Mouse (Mus musculus): ENCODE results near the gene Tiam1. TPM values are rescaled to one million over a fixed set of nuclear protein-coding genes. Genes with fewer than 3 reads are reported as not detected.

Gene Tiam1
- polyA plus RNA-seq, 1 experiment from 2014 or later: 15.7 TPM

- Histone ChIP-seq H3K27me3 (replicated peaks) (no peaks in the 10 kb centered on the region), H3K4me3 (no peak overlapping the region), H3K4me1 (peaks cover 27% of the 10 kb centered on the region; the same call in 1 of the 2 replicates), H3K9ac (no peak overlapping the region), H3K9me3 (no peaks in the 10 kb centered on the region), H3K27ac (no peak overlapping the region), H3K4me2 (replicated peaks) (no peak overlapping the region), H3K36me3 (0 out of 2 replicates have a peak, but pooled peaks cover 3% of the 10 kb centered on the region)
- no peak for ATAC-seq (ENCODE audit: low FRiP score, low read depth)
- 97% methylated on average over 3 of the region's 3 CpGs for WGBS
Measured at GRCm38 (mm10) chr16:89876079-89876478, 267.5 kb downstream of the Tiam1 start.

- H3K36me3 ChIP-seq: 0 out of 2 replicates have a peak, but pooled peaks cover 3% of the 10 kb centered on the region
- no peak overlapping the region for H3K27ac ChIP-seq
- no peaks in the 10 kb centered on the region for H3K9me3 ChIP-seq
- no peak overlapping the region for H3K4me3 ChIP-seq
- peak; percentile 55 for ATAC-seq (ENCODE audit: low FRiP score, low read depth)
- no peaks in the 10 kb centered on the region for H3K27me3 ChIP-seq (replicated peaks)
- peaks cover 27% of the 10 kb centered on the region; the same call in 1 of the 2 replicates for H3K4me1 ChIP-seq
- H3K4me2 ChIP-seq (replicated peaks): no peak overlapping the region
- H3K9ac ChIP-seq: no peak overlapping the region
- WGBS: 54% methylated on average over 15 of the region's 15 CpGs
Measured at GRCm38 (mm10) chr16:89874012-89874704, 269.4 kb downstream of the Tiam1 start.

DNA sequence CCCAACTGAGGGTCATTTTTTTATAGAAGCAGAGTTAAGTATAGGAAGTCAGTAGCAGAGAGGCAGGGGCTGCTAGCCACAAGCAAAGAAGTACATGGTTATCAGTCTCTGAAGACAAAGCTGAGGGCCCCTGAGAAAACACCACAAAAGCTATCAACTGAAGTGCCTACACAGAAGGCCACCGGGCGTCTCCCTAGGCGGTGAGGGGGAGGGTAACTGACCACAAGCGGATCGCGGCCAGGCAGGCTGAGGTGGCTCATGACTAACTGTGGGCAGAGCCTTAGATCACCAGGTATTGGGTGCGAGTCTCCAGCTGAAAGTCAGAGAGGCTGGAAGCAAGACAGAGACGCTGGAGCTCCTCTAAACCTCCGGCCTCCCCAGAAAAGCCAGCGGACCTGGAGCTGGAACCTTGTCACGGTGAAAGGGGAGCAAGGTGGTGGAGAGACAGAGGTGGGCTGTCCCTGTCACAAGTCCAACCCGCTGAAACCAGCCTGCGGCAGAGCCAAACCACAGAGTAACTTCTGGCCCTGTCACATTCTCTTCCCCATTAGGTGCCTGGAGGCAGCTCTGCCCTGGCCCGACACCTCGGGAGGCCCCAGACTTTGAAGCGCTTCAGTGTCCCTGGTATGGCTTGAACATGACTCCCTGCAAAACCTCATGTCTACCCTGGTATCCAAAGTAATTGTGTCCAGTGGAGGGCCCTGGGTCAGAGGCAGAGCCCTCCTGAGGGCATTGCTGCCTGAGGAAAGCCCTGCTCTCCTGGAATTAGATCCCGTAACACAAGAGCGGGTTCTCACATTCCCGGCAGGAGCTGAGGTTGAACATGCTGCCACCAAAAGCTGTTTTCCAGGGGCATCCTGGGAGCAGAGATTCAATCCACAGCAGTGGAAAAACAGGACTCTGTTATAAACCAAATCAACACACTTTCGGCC, 271.3 kb downstream of the Tiam1 start:
- WGBS: 82% methylated on average over 20 of the region's 20 CpGs
- Histone ChIP-seq H3K9ac (no peak overlapping the region), H3K27me3 (replicated peaks) (no peaks in the 10 kb centered on the region), H3K36me3 (peaks cover 9% of the 10 kb centered on the region), H3K27ac (no peak overlapping the region), H3K9me3 (no peaks in the 10 kb centered on the region; the same call in 1 of the 2 replicates), H3K4me2 (replicated peaks) (no peak overlapping the region), H3K4me3 (no peak overlapping the region), H3K4me1 (peaks cover 27% of the 10 kb centered on the region; the same call in 1 of the 2 replicates)
- ATAC-seq (ENCODE audit: low FRiP score, low read depth): no peak

GRCm38 (mm10) chr16:89871382-89871781, 272.2 kb downstream of the Tiam1 start:
- 82% methylated on average over 13 of the region's 13 CpGs for WGBS

GRCm38 (mm10) chr16:89870059-89870458, 273.5 kb downstream of the Tiam1 start:
- H3K4me1 ChIP-seq: peaks cover 26% of the 10 kb centered on the region; the same call in 1 of the 2 replicates

More at GRCm38 (mm10) chr16:89871382-89871781, 272.2 kb downstream of the Tiam1 start:
- Histone ChIP-seq H3K27ac (no peak overlapping the region), H3K27me3 (replicated peaks) (no peaks in the 10 kb centered on the region), H3K9ac (no peak overlapping the region), H3K36me3 (peaks cover 17% of the 10 kb centered on the region), H3K4me1 (peaks cover 27% of the 10 kb centered on the region; the same call in 1 of the 2 replicates), H3K4me3 (no peak overlapping the region), H3K4me2 (replicated peaks) (no peak overlapping the region), H3K9me3 (no peaks in the 10 kb centered on the region; the same call in 1 of the 2 replicates)
- no peak for ATAC-seq (ENCODE audit: low FRiP score, low read depth)

GRCm38 (mm10) chr16:89868502-89868901, 275.1 kb downstream of the Tiam1 start:
- Histone ChIP-seq H3K36me3 (peaks cover 22% of the 10 kb centered on the region), H3K27me3 (replicated peaks) (no peaks in the 10 kb centered on the region), H3K9me3 (no peaks in the 10 kb centered on the region; the same call in 1 of the 2 replicates), H3K9ac (no peak overlapping the region), H3K27ac (no peak overlapping the region), H3K4me2 (replicated peaks) (no peak overlapping the region), H3K4me1 (peaks cover 14% of the 10 kb centered on the region; the same call in 1 of the 2 replicates), H3K4me3 (no peak overlapping the region)
- 92% methylated on average over 3 of the region's 3 CpGs for WGBS
- ATAC-seq (ENCODE audit: low FRiP score, low read depth): no peak

More at GRCm38 (mm10) chr16:89870059-89870458, 273.5 kb downstream of the Tiam1 start:
- no peak for ATAC-seq (ENCODE audit: low FRiP score, low read depth)
- no peaks in the 10 kb centered on the region; the same call in 1 of the 2 replicates for H3K9me3 ChIP-seq
- H3K27me3 ChIP-seq (replicated peaks): no peaks in the 10 kb centered on the region
- H3K4me3 ChIP-seq: no peak overlapping the region
- no peak overlapping the region for H3K4me2 ChIP-seq (replicated peaks)
- H3K27ac ChIP-seq: no peak overlapping the region
- WGBS: 96% methylated on average over 6 of the region's 6 CpGs
- H3K9ac ChIP-seq: no peak overlapping the region
- H3K36me3 ChIP-seq: peaks cover 22% of the 10 kb centered on the region

DNA sequence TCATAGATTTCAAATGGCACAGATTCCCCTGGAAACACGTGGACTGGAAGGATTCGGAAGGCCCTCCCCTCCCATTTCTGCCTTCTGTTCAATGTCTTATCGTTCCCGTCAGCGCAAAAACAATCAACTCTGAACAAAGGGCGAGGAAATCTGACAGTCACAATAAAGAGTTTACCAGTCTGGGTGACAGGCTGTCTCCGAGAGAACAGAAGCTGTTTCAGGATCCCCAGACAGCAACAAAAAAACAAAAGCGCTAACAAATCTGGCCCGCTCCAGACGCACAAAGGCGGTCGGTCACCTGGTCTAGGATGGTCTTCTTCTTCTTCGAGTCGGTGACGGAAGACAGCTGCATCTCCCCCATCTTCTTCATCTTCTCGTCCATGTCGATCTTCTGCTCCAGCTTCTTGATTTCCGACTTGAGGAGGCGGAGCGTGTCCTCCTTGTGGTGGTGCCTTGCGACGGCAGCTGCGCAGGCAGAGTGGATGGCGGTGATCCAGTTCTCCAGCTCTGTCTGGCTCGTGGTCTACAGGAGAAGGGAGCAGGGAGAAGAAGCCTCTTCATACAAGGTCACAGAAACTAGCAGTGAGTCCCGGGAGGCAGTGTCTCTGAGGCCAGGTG, 276.2 kb downstream of the Tiam1 start:
- H3K4me2 ChIP-seq (replicated peaks): no peak overlapping the region
- H3K27me3 ChIP-seq (replicated peaks): no peaks in the 10 kb centered on the region
- H3K4me3 ChIP-seq: no peak overlapping the region
- ATAC-seq (ENCODE audit: low FRiP score, low read depth): no peak
- H3K36me3 ChIP-seq: peaks cover 22% of the 10 kb centered on the region
- peaks cover 21% of the 10 kb centered on the region for H3K4me1 ChIP-seq
- H3K9ac ChIP-seq: no peak overlapping the region
- no peaks in the 10 kb centered on the region; the same call in 1 of the 2 replicates for H3K9me3 ChIP-seq
- 90% methylated on average over 26 of the region's 26 CpGs for WGBS
- H3K27ac ChIP-seq: no peak overlapping the region

DNA sequence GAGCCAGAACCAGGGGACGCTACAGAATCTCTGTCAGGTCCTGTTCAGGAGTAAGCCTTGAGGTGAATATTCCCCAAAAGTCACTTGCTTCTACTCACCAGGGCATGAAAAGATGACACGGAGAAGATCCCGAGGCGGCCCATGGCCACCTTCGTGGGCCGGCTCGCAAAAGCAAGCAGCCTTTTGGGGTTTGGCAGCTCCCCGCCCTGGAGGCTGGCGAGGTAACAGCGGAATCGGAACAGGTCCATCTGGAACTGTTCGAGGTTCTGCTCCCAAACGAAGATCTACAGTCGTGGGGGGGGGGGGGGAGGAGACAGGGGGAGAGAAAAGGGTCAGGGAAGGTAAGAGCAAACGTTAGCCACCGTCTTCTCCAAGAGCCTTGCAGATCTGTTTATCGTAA, 278.4 kb downstream of the Tiam1 start:
- H3K36me3 ChIP-seq: peaks cover 22% of the 10 kb centered on the region
- no peaks in the 10 kb centered on the region; the same call in 1 of the 2 replicates for H3K9me3 ChIP-seq
- H3K4me3 ChIP-seq: no peak overlapping the region
- peaks cover 14% of the 10 kb centered on the region for H3K4me1 ChIP-seq
- no peak overlapping the region for H3K27ac ChIP-seq
- no peak overlapping the region for H3K9ac ChIP-seq
- 89% methylated on average over 17 of the region's 17 CpGs for WGBS
- no peak overlapping the region for H3K4me2 ChIP-seq (replicated peaks)
- H3K27me3 ChIP-seq (replicated peaks): no peaks in the 10 kb centered on the region
- ATAC-seq (ENCODE audit: low FRiP score, low read depth): no peak

DNA sequence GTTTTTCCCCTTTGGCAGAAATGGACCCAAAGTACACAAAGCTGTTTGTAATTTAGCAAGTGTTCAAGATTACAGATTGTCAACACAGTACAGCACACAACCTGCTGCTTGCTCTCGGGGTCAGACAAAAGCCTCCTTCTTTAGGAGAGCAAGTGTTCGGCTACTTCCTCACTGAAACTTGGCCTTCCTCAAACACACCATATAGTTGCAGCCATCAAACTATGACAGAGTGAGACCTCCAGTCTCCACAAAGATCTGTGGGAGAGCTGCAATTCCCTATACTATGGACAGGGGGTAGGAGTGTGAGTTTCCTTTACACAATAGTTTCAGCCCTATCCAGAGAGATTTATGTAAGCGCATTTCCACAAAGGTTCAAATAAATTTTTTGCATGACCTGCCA, 278.9 kb downstream of the Tiam1 start:
- Histone ChIP-seq H3K27ac (no peak overlapping the region), H3K9ac (no peak overlapping the region), H3K4me2 (replicated peaks) (no peak overlapping the region), H3K4me1 (peaks cover 14% of the 10 kb centered on the region), H3K36me3 (peaks cover 26% of the 10 kb centered on the region), H3K9me3 (no peaks in the 10 kb centered on the region; the same call in 1 of the 2 replicates), H3K27me3 (replicated peaks) (no peaks in the 10 kb centered on the region), H3K4me3 (no peak overlapping the region)
- ATAC-seq (ENCODE audit: low FRiP score, low read depth): no peak
- 67% methylated on average over 3 of the region's 3 CpGs for WGBS

- H3K27ac ChIP-seq: no peak overlapping the region
- no peak overlapping the region for H3K4me3 ChIP-seq
- 23% methylated on average over 5 of the region's 5 CpGs for WGBS
- no peaks in the 10 kb centered on the region for H3K27me3 ChIP-seq (replicated peaks)
- peak; percentile 76 for ATAC-seq (ENCODE audit: low FRiP score, low read depth)
- peaks cover 27% of the 10 kb centered on the region for H3K36me3 ChIP-seq
- H3K4me1 ChIP-seq: peaks cover 14% of the 10 kb centered on the region
- H3K4me2 ChIP-seq (replicated peaks): no peak overlapping the region
- H3K9me3 ChIP-seq: no peaks in the 10 kb centered on the region; the same call in 1 of the 2 replicates
- no peak overlapping the region for H3K9ac ChIP-seq
Measured at GRCm38 (mm10) chr16:89863264-89863663, 280.3 kb downstream of the Tiam1 start.

- no peak overlapping the region for H3K9ac ChIP-seq
- H3K4me3 ChIP-seq: no peak overlapping the region
- H3K4me1 ChIP-seq: peaks cover 14% of the 10 kb centered on the region
- no peak overlapping the region for H3K27ac ChIP-seq
- H3K4me2 ChIP-seq (replicated peaks): no peak overlapping the region
- 52% methylated on average over 5 of the region's 5 CpGs for whole genome bisulfite sequencing
- no peak for ATAC-seq (ENCODE audit: low FRiP score, low read depth)
- H3K27me3 ChIP-seq (replicated peaks): no peaks in the 10 kb centered on the region
- H3K9me3 ChIP-seq: no peaks in the 10 kb centered on the region
- H3K36me3 ChIP-seq: peaks cover 14% of the 10 kb centered on the region
Measured at GRCm38 (mm10) chr16:89861531-89861930, 282.0 kb downstream of the Tiam1 start.

All from neural tube, embryonic 12.5 days (tissue).